Mouse (Mus musculus) left cerebral cortex, adult 6 months (tissue): Measurements from ENCODE around the gene Arhgap19. TPM values are rescaled to one million over a fixed set of nuclear protein-coding genes. Genes with fewer than 3 reads are reported as not detected.

Experiments
- long read RNA-seq, 2 experiments: library from polyadenylated mRNA; unstranded; transcript quantifications; one replicate each; pipeline ENCODE4 v2.0.0; 2019 to 2020
- polyA plus RNA-seq: library from polyadenylated mRNA; unstranded; fragments of <200 nt; fragmentation: Nextera tagmentation; gene quantifications from 2 replicates; pipeline ENCODE4 v1.2.3, GENCODE M21; 2021

The Arhgap19 gene
- polyA plus RNA-seq = 0.88 and 1.3 TPM in 2 replicates
- long read RNA-seq, experiment 1, full-length matches to known transcripts = 4 of 8 reads
- long read RNA-seq, experiment 1, partial matches to known transcripts = 1 of 8 reads
- long read RNA-seq, experiment 1, other reads (novel, unspliced or antisense) = 3 of 8 reads
- long read RNA-seq, experiment 2, partial matches to known transcripts = 0 of 1 reads
- long read RNA-seq, experiment 2, other reads (novel, unspliced or antisense) = 1 of 1 reads

GRCm38 (mm10) chr19:41801742-41802369 is at the start of gene Arhgap19:
Gene Arhgap19 (minus strand): TSS chr19:41802047.

DNA sequence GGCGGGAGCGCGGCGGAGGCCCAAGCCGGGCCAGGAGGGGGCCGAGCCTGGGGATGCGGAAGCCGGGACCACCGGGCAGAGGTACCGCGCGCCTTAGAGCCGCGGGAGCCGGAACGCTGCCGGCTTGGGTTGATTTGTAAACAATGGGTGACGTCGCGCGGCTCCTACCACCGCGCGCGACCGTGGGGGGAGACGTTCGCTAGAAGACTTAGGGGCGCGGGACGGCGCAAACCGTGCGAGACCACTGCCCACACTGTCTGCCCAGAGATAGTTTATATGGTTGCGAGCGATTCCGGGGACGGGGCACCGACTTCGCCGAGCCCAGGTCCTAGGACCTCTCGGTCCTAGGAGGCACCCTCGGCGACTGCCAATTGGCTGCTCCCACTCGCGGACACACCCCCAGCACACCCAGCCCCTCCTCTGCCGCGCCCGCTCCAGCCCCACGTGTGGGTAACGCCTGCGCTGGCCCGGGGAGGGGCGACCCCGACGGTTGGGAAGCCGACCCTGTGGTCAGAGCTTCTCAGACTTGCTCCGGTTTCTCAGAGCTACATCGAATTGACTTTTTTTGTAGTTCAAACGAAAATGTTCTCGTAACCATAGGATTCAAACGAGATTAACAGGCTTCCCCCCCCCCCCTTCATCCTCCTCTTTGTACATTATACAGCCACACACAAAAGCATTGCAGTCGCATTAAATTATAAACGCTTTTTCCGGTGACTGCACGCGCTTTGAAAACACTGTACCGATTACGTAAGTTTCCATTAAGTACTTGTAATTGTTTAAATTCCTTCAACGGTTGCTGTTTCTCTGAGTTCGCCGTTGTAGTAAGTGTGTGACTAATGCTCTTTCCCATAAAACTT is 46.4 kb upstream of the Arhgap19 start, which contains the start of gene Frat2:
Gene Frat2 (minus strand): TSS at position 141 of the 860 bp plus-strand sequence.

GRCm38 (mm10) chr19:41829381-41830105 is 27.7 kb upstream of the Arhgap19 start, which contains the start of gene Frat1:
Gene Frat1 (plus strand): TSS chr19:41829970.

DNA sequence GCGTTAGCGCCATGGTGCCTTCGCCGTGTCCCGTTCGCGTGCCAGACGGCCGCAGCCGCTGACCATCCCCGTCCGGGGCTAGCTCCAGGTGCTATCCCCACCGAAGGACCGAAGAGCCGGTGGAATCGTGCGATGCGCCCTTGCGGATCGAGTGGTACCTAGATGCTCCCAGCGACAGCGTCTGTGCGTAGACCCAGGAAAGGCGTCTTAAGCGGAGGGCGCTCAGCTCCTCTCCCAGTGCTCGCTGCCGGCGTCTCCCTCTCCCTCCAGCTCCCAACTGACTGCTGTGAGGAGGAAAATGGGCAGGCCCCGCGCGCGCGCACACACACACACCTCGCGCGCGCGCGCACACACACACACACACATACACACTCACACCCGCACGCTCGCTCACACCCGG is 58.5 kb downstream of the Arhgap19 start, which contains the start of gene Slit1:
Gene Slit1 (minus strand): TSS at position 270 of the 400 bp plus-strand sequence.

Other genes starting within 250 kb of the Arhgap19 start
- gene Gm340, start 219.7 kb downstream of the Arhgap19 start, polyA plus RNA-seq = 0.77 and 0.89 TPM in 2 replicates
- 7.8 and 9.1 TPM in 2 replicates for gene Slit1, start 58.4 kb downstream of the Arhgap19 start, polyA plus RNA-seq
- gene Frat1, start 27.9 kb upstream of the Arhgap19 start, polyA plus RNA-seq = 38.8 and 67.3 TPM in 2 replicates
- gene Frat2, start 46.1 kb upstream of the Arhgap19 start, polyA plus RNA-seq = 0.47 and 2.9 TPM in 2 replicates
- gene Rrp12, start 94.1 kb upstream of the Arhgap19 start, polyA plus RNA-seq = 9.4 and 10.5 TPM in 2 replicates
- 796 and 831 TPM in 2 replicates for gene Pgam1, start 109.9 kb upstream of the Arhgap19 start, polyA plus RNA-seq
- 47.8 and 54.7 TPM in 2 replicates for gene Exosc1, start 131.4 kb upstream of the Arhgap19 start, polyA plus RNA-seq
- 33.6 and 40.0 TPM in 2 replicates for gene Zdhhc16, start 131.4 kb upstream of the Arhgap19 start, polyA plus RNA-seq
- gene Mms19, start 179.1 kb upstream of the Arhgap19 start, polyA plus RNA-seq = 7.5 and 9.4 TPM in 2 replicates
- gene Ubtd1, start 179.7 kb upstream of the Arhgap19 start, polyA plus RNA-seq = 4.6 and 7.3 TPM in 2 replicates
- gene Ankrd2, start 234.0 kb upstream of the Arhgap19 start, polyA plus RNA-seq = 0.73 and 0.74 TPM in 2 replicates
- 0.40 and 0.59 TPM in 2 replicates for gene Hoga1, start 243.6 kb upstream of the Arhgap19 start, polyA plus RNA-seq